Mouse (Mus musculus) megakaryocyte, embryonic 14.5 days (primary cell): ENCODE results near the gene Zbtb8os.

Experiments
- FLI1 ChIP-seq: IDR thresholded peaks from 2 replicates; pipeline ENCODE4 v1.6.1; 2012; ENCODE audit warnings: low read length, inconsistent platforms, mixed read lengths
- GATA1 ChIP-seq: IDR thresholded peaks from 3 replicates; pipeline ENCODE4 v1.6.1; 2012; ENCODE audit warnings: mixed read lengths, low read length, inconsistent platforms, borderline replicate concordance

GRCm38 (mm10) chr4:129295188-129295587, 40.3 kb upstream of the Zbtb8os start:
- TF ChIP-seq FLI1, result no peak
- no peak for TF ChIP-seq GATA1
